Mouse (Mus musculus): ENCODE results near the gene Stk10.

GRCm38 (mm10) chr11:32626079-32626478 lies 93.0 kb downstream of the Stk10 start:
- TF ChIP-seq POLR2A (IDR thresholded peaks at IDR 0.05; ENCODE audit: insufficient read depth, low read length) (no peak), EP300 (IDR thresholded peaks at IDR 0.05; ENCODE audit: insufficient read depth, low read depth, low read length) (no peak)
